Mouse (Mus musculus) neural tube, embryonic 11.5 days (tissue): ENCODE measurements around the gene Abi3. TPM values are rescaled to one million over a fixed set of nuclear protein-coding genes. Genes with fewer than 3 reads are reported as not detected.

Source experiments
- ATAC-seq: fragments of 200-750 bp; cut with Nextera tagmentation; 2 replicates; pipeline ENCODE4 v1.8.0; 2017; ENCODE audit warnings: moderate number of reproducible peaks, mild to moderate bottlenecking, moderate TSS enrichment, moderate library complexity; ENCODE audit not compliant: insufficient read depth, low FRiP score, low TSS enrichment
- DNase-seq: peaks from one replicate; pipeline ENCODE4 v3.0.0-alpha.2; 2015; ENCODE audit warnings: low spot score
- H3K27ac ChIP-seq: fragments of 300-500 bp; sonication (generic); 2 replicates; pipeline ENCODE4 v1.5.1; 2014; ENCODE audit warnings: low read depth, mild to moderate bottlenecking, low read length
- H3K27me3 ChIP-seq: fragments of 300-500 bp; sonication (generic); 2 replicates; pipeline ENCODE4 v1.6.1; 2014; ENCODE audit warnings: mild to moderate bottlenecking, low read length, mixed read lengths; ENCODE audit not compliant: control insufficient read depth, insufficient read depth
- H3K36me3 ChIP-seq: fragments of 300-500 bp; sonication (generic); 2 replicates; pipeline ENCODE4 v1.6.1; 2014; ENCODE audit warnings: mild to moderate bottlenecking, low read length, moderate library complexity, mixed read lengths; ENCODE audit not compliant: control insufficient read depth, insufficient read depth
- H3K4me1 ChIP-seq: fragments of 300-500 bp; sonication (generic); 2 replicates; pipeline ENCODE4 v1.6.1; 2014; ENCODE audit warnings: low read length, mixed read lengths; ENCODE audit not compliant: control insufficient read depth, insufficient read depth
- H3K4me2 ChIP-seq: fragments of 300-500 bp; sonication (generic); 2 replicates; pipeline ENCODE4 v1.6.1; 2014; ENCODE audit warnings: low read depth, mild to moderate bottlenecking, moderate library complexity
- H3K4me3 ChIP-seq: fragments of 300-500 bp; sonication (generic); 2 replicates; pipeline ENCODE4 v1.5.1; 2014; ENCODE audit warnings: low read depth, low read length
- H3K9ac ChIP-seq: fragments of 300-500 bp; sonication (generic); 2 replicates; pipeline ENCODE4 v1.6.1; 2014; ENCODE audit warnings: mild to moderate bottlenecking, low read length
- H3K9me3 ChIP-seq: fragments of 300-500 bp; sonication (generic); 2 replicates; pipeline ENCODE4 v1.6.1; 2016; ENCODE audit warnings: low read length; ENCODE audit not compliant: control insufficient read depth
- WGBS: fragments of 180-500 bp; shearing (Covaris S2); extraction: QIAGEN DNeasy Blood & Tissue Kit; methylation state at CpG from one replicate; pipeline ENCODE4 v1.1.7; 2014; 5-methylcytosine and 5-hydroxymethylcytosine counted together
- polyA plus RNA-seq: library from polyadenylated mRNA; unstranded; fragments of >200 nt; fragmentation: Nextera tagmentation; extraction: Ambion mirVana; gene quantifications from 2 replicates; pipeline ENCODE4 v1.2.1, GENCODE M21; 2014

The Abi3 gene
- polyA plus RNA-seq, 1 experiment from 2014 or later = 1.4 TPM

GRCm38 (mm10) chr11:95824071-95824876 is 18.0 kb downstream of the Abi3 start, which contains the start of gene Phospho1:
Phospho1 (plus strand) TSS chr11:95824499.
- peak within 1 kb of the TSS; percentile 62 for H3K9ac ChIP-seq
- H3K4me3 ChIP-seq = peak within 1 kb of the TSS; percentile 60
- H3K4me1 ChIP-seq = peaks cover 6% of the 10 kb centered on the region; the same call in 1 of the 2 replicates
- peak within 1 kb of the TSS; percentile 97 for H3K4me2 ChIP-seq
- ATAC-seq (peak; percentile 98), DNase-seq (peak; percentile 95)
- peaks cover 39% of the 10 kb centered on the region for H3K27me3 ChIP-seq
- under 1% methylated on average over 66 of the region's 78 CpGs for WGBS
- no peaks in the 10 kb centered on the region for H3K36me3 ChIP-seq
- no peak within 1 kb of the TSS for H3K27ac ChIP-seq
- H3K9me3 ChIP-seq = no peaks in the 10 kb centered on the region

GRCm38 (mm10) chr11:95822437-95822836 is 19.8 kb downstream of the Abi3 start:
- no peak overlapping the region for H3K9ac ChIP-seq
- peaks cover 6% of the 10 kb centered on the region; the same call in 1 of the 2 replicates for H3K4me1 ChIP-seq
- H3K9me3 ChIP-seq = no peaks in the 10 kb centered on the region
- DNase-seq (no peak), ATAC-seq (no peak)
- WGBS = 93% methylated on average over 4 of the region's 4 CpGs
- H3K27me3 ChIP-seq = peaks cover 25% of the 10 kb centered on the region
- no peak overlapping the region for H3K4me2 ChIP-seq
- H3K27ac ChIP-seq = no peak overlapping the region
- H3K36me3 ChIP-seq = no peaks in the 10 kb centered on the region
- H3K4me3 ChIP-seq = no peak overlapping the region

DNA sequence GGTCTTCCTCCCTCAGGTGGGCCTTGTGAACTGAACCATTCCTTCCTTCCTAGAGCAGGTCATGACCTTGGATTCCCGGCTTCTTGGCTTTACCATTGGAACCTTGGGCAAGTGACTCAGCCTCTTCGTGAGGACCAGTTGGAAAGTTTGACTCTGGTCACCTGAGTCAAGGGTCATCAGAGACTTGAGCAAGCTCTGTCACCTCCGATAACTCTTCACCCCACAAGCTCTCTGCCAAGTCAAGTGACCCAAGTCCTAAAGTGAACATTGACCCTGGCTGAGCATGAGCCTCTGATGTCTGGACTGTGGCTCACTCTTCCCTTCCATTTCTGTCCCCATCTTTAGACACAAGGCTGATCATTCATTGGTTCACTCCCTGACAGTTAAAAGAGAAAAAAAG is 20.8 kb downstream of the Abi3 start:
- ATAC-seq (no peak), DNase-seq (no peak)
- 92% methylated on average over 3 of the region's 3 CpGs for WGBS
- Histone ChIP-seq H3K27ac (no peak overlapping the region), H3K36me3 (no peaks in the 10 kb centered on the region), H3K27me3 (peaks cover 18% of the 10 kb centered on the region), H3K4me3 (no peak overlapping the region), H3K9ac (no peak overlapping the region), H3K4me2 (no peak overlapping the region), H3K4me1 (peaks cover 6% of the 10 kb centered on the region; the same call in 1 of the 2 replicates), H3K9me3 (no peaks in the 10 kb centered on the region)

DNA sequence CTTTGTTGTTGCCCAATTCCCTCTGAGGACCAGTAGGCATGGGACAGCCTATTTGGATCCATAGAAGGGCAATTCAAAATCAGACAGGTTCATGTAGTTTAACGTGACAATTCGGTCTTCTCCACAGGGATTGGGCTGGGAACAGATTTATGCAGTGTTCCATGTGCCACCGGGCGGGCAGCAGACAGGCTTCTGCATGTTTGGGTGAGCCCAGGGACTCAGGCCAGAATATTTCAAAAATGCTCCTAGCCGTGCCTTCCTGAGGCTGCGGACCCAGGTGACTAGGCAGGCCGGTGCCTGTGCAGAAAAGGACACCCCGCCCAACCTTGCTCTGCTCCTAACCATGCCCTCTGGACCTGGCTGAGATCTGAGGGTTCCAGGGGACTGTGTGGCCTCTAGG is 23.1 kb downstream of the Abi3 start:
- WGBS = 82% methylated on average over 8 of the region's 8 CpGs
- H3K27ac ChIP-seq = no peak overlapping the region
- DNase-seq = no peak

DNA sequence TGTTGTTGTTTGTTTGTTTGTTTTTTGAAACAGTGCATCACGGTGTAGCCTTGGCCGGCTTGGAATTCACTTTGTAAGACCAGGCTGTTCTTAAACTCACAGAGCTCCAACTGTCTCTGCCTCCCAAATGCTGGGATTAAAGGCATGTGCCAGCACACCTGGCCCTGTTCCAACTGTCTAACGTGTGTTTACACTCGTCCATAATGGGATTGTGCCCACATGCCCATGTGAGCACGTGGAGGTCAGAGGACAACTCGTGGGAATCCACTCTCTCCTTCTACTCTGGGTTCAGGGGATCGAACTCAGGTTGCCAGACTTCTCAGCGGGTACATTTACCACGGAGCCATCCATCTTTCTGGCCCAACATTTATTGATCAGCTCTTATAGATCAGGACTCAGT is 26.9 kb downstream of the Abi3 start:
- Histone ChIP-seq H3K4me3 (no peak overlapping the region), H3K36me3 (no peaks in the 10 kb centered on the region), H3K27ac (no peak overlapping the region), H3K9me3 (no peaks in the 10 kb centered on the region), H3K4me1 (no peaks in the 10 kb centered on the region), H3K4me2 (no peak overlapping the region), H3K27me3 (no peaks in the 10 kb centered on the region), H3K9ac (no peak overlapping the region)
- no peak for DNase-seq
- 81% methylated on average over 9 of the region's 9 CpGs for WGBS
- ATAC-seq = no peak

More for the DNA sequence above, 23.1 kb downstream of the Abi3 start:
- no peak overlapping the region for H3K4me2 ChIP-seq
- ATAC-seq = no peak
- no peaks in the 10 kb centered on the region for H3K4me1 ChIP-seq
- no peaks in the 10 kb centered on the region for H3K36me3 ChIP-seq
- no peak overlapping the region for H3K9ac ChIP-seq
- no peak overlapping the region for H3K4me3 ChIP-seq
- H3K27me3 ChIP-seq = peaks cover 5% of the 10 kb centered on the region; the same call in 1 of the 2 replicates
- H3K9me3 ChIP-seq = no peaks in the 10 kb centered on the region

- H3K36me3 ChIP-seq = no peaks in the 10 kb centered on the region
- no peaks in the 10 kb centered on the region for H3K9me3 ChIP-seq
- no peaks in the 10 kb centered on the region for H3K4me1 ChIP-seq
- no peak overlapping the region for H3K9ac ChIP-seq
- H3K27me3 ChIP-seq = no peaks in the 10 kb centered on the region
- H3K27ac ChIP-seq = no peak overlapping the region
- 80% methylated on average over 5 of the region's 5 CpGs for WGBS
- no peak overlapping the region for H3K4me3 ChIP-seq
- DNase-seq = no peak
- no peak overlapping the region for H3K4me2 ChIP-seq
- no peak for ATAC-seq
These were observed 27.4 kb downstream of the Abi3 start for GRCm38 (mm10) chr11:95814857-95815256.

DNA sequence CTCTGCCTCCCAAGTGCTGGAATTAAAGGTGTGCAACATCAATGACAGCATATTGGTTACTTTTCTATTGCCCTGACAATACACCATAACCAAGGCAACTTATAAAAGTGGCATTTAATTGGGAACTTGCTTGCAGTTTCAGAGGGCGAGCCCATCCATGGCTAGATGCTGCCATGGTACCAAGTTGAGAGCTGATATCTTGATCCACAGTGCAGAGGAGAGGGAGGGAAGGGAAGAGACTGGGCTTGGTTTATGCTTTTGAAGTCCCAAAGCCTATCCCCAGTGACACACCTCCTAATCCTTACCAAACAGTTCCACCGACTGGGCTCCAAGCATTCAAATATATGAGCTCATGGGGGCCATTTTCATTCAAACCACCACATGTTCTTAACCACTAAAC is 28.2 kb downstream of the Abi3 start:
- H3K4me3 ChIP-seq = no peak overlapping the region
- no peaks in the 10 kb centered on the region for H3K9me3 ChIP-seq
- no peak overlapping the region for H3K27ac ChIP-seq
- 90% methylated on average over 2 of the region's 2 CpGs for WGBS
- no peaks in the 10 kb centered on the region for H3K36me3 ChIP-seq
- no peak for DNase-seq
- no peaks in the 10 kb centered on the region for H3K27me3 ChIP-seq
- no peak overlapping the region for H3K9ac ChIP-seq
- no peaks in the 10 kb centered on the region; the same call in 1 of the 2 replicates for H3K4me1 ChIP-seq
- H3K4me2 ChIP-seq = no peak overlapping the region
- ATAC-seq = no peak

DNA sequence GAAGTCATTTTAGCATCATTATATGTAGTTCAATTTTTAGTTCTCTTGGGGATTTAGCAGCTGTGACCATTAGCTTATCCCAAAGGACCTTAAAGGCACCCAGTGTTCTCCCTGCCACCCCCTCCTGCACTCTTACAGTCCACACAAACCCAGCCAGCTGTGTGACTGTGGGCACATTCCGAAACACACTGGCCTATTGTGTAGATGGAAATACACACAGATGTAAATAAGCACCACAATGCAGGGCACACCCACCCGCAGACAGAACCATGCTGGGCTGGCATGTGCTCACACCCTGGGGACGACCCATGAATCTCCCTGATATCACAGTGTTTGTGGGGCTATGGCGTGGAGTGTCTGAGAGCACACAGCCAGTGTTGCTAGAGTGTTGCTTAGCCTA is 30.1 kb downstream of the Abi3 start:
- no peak overlapping the region for H3K27ac ChIP-seq
- no peak overlapping the region for H3K9ac ChIP-seq
- ATAC-seq (no peak), DNase-seq (no peak)
- H3K9me3 ChIP-seq = no peaks in the 10 kb centered on the region; the same call in 1 of the 2 replicates
- H3K4me2 ChIP-seq = no peak overlapping the region
- H3K27me3 ChIP-seq = no peaks in the 10 kb centered on the region
- WGBS = 77% methylated on average over 4 of the region's 4 CpGs
- no peak overlapping the region for H3K4me3 ChIP-seq
- H3K4me1 ChIP-seq = no peaks in the 10 kb centered on the region; the same call in 1 of the 2 replicates
- H3K36me3 ChIP-seq = no peaks in the 10 kb centered on the region

DNA sequence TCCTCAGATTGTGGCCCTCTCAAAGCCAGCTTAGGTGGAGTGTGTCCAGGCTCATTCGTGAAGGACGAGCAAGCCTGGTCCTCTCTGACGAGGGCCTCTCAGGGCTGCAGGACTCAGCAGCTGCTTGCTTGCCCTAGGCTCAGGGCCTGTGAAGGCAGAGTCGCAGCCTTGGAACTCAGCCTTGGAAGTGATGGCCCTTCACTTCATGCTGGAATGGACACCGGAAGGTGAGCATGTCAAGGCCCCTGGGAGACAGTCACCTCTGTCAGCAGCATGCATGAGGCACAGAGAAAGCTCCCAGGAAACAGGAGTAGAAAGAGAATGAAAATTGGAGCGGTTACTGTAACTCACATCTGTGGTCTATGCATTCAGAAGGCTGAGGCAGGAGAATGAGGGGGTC is 30.5 kb downstream of the Abi3 start:
- H3K36me3 ChIP-seq = no peaks in the 10 kb centered on the region
- no peak overlapping the region for H3K4me3 ChIP-seq
- no peak overlapping the region for H3K9ac ChIP-seq
- no peak overlapping the region for H3K4me2 ChIP-seq
- DNase-seq (no peak), ATAC-seq (no peak)
- WGBS = 84% methylated on average over 6 of the region's 6 CpGs
- no peaks in the 10 kb centered on the region; the same call in 1 of the 2 replicates for H3K4me1 ChIP-seq
- no peak overlapping the region for H3K27ac ChIP-seq
- H3K27me3 ChIP-seq = no peaks in the 10 kb centered on the region
- H3K9me3 ChIP-seq = no peaks in the 10 kb centered on the region; the same call in 1 of the 2 replicates
